Mouse (Mus musculus): Measurements from ENCODE around the gene Srp54b. TPM values are rescaled to one million over a fixed set of nuclear protein-coding genes. Genes with fewer than 3 reads are reported as not detected.
"Not testable (repeated sequence)": the region's sequence is repeated elsewhere in the genome, so short reads cannot be mapped to it uniquely, and the experiment has no call there.

The Srp54b gene
- total RNA-seq (2012; rRNA removed) (103 and 110 TPM in 2 replicates), polyA plus RNA-seq (2012; ENCODE audit: insufficient read depth in 1 of 2, insufficient read length in 2 of 2, low read depth in 1 of 2, low replicate concordance in 2 of 2, missing spikeins in 1 of 2) (10 to 100 TPM in 1 of 2 experiments, not detected in 1; 85.8 TPM)

DNA sequence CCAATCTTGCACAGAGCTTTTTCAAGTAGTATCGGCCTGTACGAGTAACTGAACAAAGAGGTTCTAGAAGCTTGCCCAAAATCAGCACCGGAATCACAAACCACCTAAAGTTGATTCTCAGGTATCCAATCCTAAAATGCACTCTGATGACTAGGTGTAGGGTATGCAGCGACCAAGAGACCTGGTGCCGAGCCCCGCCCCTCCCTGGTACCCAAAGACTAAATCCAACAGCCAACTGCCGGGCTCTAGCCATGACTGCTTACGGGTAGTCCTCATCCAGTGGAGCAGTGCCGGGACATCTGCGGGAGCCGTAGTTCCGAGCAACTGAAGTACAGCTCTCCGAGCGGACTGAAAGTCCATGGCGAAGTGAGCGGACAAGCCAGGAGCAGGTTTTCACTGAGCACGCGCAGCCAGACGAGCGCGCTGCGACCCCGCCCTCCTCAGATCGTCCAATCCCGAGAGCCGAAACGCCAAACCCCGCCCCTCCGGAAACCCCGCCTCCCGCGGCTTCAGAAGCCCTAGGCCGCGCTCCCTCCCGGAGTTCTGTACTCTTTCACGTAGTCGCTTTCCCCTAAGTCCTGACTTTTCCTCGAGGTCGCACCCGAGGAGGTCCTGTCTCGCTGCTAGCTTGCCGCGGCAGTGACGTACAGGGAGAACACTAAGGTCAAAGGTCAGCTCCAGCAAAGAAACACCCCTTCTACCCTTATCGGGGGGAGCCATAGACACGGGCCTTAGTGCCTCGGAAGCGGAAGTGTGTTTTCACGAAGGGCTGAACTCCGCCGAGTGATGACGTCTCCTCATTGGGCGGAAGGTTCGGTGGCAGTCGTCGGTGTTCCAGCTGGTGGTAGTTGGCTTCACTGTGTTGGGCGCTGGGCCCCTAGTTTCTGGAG lies at the start of gene Srp54b:
Gene Srp54b (plus strand): TSS at position 546 of the 890 bp plus-strand sequence.
- H3K4me3 ChIP-seq (ENCODE audit: control insufficient read depth in 1 of 2, insufficient read depth in 1 of 2, low read depth in 2 of 2, low read length in 2 of 2); H3K27ac ChIP-seq (ENCODE audit: control insufficient read depth, low read depth, low read length); DNase-seq (ENCODE audit: low read depth, low spot score); H3K9me3 ChIP-seq (replicated peaks; ENCODE audit: insufficient read depth, low read length); H3K4me1 ChIP-seq (ENCODE audit: control insufficient read depth in 1 of 2, insufficient read depth in 2 of 2, low read length in 2 of 2); H3K9ac ChIP-seq (ENCODE audit: control insufficient read depth, low read depth, low read length, poor library complexity, severe bottlenecking); H3K36me3 ChIP-seq (ENCODE audit: control insufficient read depth in 1 of 2, insufficient read depth in 2 of 2, low read length in 2 of 2); H3K27me3 ChIP-seq (ENCODE audit: control insufficient read depth in 1 of 2, insufficient read depth in 2 of 2, low read length in 2 of 2); H3K79me2 ChIP-seq (ENCODE audit: control insufficient read depth, insufficient read depth, low read length, poor library complexity): not testable (repeated sequence)

DNA sequence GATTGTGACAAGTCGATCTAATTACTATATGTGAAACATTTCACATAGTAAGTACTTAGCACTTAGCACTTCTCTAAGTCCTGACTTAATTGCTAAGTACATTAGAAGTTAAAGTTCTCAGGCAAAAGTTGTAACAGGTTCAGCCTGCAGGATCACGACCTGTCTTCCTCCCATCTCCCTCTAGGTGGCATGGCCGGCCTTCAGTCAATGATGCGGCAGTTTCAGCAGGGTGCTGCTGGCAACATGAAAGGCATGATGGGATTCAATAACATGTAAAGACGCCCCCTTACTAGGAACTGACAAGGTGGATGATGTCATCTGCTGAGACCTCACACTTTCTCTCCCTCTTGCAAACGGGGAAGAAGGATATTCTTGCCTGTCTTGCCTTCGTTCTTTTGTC lies 42.3 kb upstream of the Srp54b start:
- not testable (repeated sequence) for H3K9ac ChIP-seq (ENCODE audit: control insufficient read depth, low read depth, low read length, poor library complexity, severe bottlenecking); H3K27me3 ChIP-seq (ENCODE audit: control insufficient read depth in 1 of 2, insufficient read depth in 2 of 2, low read length in 2 of 2); H3K27ac ChIP-seq (ENCODE audit: control insufficient read depth, low read depth, low read length); H3K4me1 ChIP-seq (ENCODE audit: control insufficient read depth in 1 of 2, insufficient read depth in 2 of 2, low read length in 2 of 2); H3K9me3 ChIP-seq (replicated peaks; ENCODE audit: insufficient read depth, low read length); H3K36me3 ChIP-seq (ENCODE audit: control insufficient read depth in 1 of 2, insufficient read depth in 2 of 2, low read length in 2 of 2); H3K79me2 ChIP-seq (ENCODE audit: control insufficient read depth, insufficient read depth, low read length, poor library complexity); H3K4me3 ChIP-seq (ENCODE audit: control insufficient read depth in 1 of 2, insufficient read depth in 1 of 2, low read depth in 2 of 2, low read length in 2 of 2); DNase-seq (ENCODE audit: low read depth, low spot score)

DNA sequence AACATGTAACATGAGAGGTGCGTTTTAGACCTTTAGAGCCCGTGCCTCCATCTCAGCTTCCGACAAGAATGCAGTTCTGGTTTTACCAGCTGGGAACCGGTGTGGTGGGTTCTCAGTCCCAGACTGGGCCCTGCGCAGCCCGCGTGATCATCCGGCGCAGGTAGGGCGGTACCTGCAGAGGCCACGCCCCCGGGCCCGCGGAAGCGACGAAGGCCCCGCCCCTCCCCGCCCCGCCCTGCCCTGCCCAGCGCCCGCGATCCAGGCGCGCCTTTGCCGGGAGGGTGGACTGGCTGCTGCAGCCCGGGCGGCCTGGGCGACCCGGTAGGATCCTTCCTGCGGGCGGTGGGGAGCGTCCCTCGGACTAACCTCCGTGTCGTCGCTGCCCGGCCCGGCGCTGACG lies 30.7 kb upstream of the Srp54b start, which contains the start of gene Fam177a:
Gene Fam177a (plus strand): TSS at position 228 of the 400 bp plus-strand sequence.
- not testable (repeated sequence) for H3K27me3 ChIP-seq (ENCODE audit: control insufficient read depth in 1 of 2, insufficient read depth in 2 of 2, low read length in 2 of 2); H3K27ac ChIP-seq (ENCODE audit: control insufficient read depth, low read depth, low read length); H3K79me2 ChIP-seq (ENCODE audit: control insufficient read depth, insufficient read depth, low read length, poor library complexity); H3K9me3 ChIP-seq (replicated peaks; ENCODE audit: insufficient read depth, low read length); H3K4me3 ChIP-seq (ENCODE audit: control insufficient read depth in 1 of 2, insufficient read depth in 1 of 2, low read depth in 2 of 2, low read length in 2 of 2); H3K4me1 ChIP-seq (ENCODE audit: control insufficient read depth in 1 of 2, insufficient read depth in 2 of 2, low read length in 2 of 2); DNase-seq (ENCODE audit: low read depth, low spot score); H3K36me3 ChIP-seq (ENCODE audit: control insufficient read depth in 1 of 2, insufficient read depth in 2 of 2, low read length in 2 of 2); H3K9ac ChIP-seq (ENCODE audit: control insufficient read depth, low read depth, low read length, poor library complexity, severe bottlenecking)

DNA sequence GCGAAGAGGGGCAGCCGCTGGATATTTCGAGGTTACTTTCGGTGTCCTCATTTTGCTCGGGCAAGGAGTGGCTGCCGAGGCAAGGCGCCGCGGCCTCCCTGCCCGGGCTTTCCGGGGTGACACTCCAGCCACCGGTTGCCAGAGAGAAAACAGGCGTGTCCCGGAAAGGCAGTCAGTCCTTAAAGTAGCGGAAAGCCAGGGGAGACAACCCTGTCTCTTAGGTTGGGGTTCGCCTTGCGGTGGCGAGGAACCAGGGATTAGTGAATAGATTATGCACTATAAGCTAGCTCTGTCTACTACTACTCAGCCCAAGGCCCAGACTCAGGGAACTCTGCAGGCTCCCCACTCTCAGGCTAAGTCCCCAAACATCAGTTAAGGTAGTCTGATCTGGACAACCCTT lies 30.2 kb upstream of the Srp54b start:
- not testable (repeated sequence) for H3K9me3 ChIP-seq (replicated peaks; ENCODE audit: insufficient read depth, low read length); H3K9ac ChIP-seq (ENCODE audit: control insufficient read depth, low read depth, low read length, poor library complexity, severe bottlenecking); H3K4me3 ChIP-seq (ENCODE audit: control insufficient read depth in 1 of 2, insufficient read depth in 1 of 2, low read depth in 2 of 2, low read length in 2 of 2); H3K79me2 ChIP-seq (ENCODE audit: control insufficient read depth, insufficient read depth, low read length, poor library complexity); H3K4me1 ChIP-seq (ENCODE audit: control insufficient read depth in 1 of 2, insufficient read depth in 2 of 2, low read length in 2 of 2); H3K27me3 ChIP-seq (ENCODE audit: control insufficient read depth in 1 of 2, insufficient read depth in 2 of 2, low read length in 2 of 2); H3K36me3 ChIP-seq (ENCODE audit: control insufficient read depth in 1 of 2, insufficient read depth in 2 of 2, low read length in 2 of 2); DNase-seq (ENCODE audit: low read depth, low spot score); H3K27ac ChIP-seq (ENCODE audit: control insufficient read depth, low read depth, low read length)

DNA sequence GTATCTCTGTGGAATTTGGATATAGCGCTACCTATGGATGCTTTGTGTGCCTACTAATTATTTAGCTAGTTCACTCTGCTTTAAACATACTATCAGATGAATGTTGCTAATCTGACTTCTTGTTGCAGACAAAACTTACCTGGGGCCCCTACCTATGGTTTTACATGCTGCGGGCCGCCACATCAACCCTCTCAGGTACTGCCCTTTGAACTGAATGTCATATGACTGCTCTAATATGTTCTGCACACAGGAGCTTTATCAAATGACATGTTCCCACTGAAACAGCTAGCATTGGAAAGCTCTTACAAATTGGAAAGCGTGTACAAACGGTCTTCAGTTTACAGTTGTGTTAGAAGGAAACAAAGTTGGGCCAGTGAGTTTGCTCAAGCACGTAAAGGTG lies 19.4 kb upstream of the Srp54b start:
- H3K79me2 ChIP-seq (ENCODE audit: control insufficient read depth, insufficient read depth, low read length, poor library complexity); H3K36me3 ChIP-seq (ENCODE audit: control insufficient read depth in 1 of 2, insufficient read depth in 2 of 2, low read length in 2 of 2); DNase-seq (ENCODE audit: low read depth, low spot score); H3K4me1 ChIP-seq (ENCODE audit: control insufficient read depth in 1 of 2, insufficient read depth in 2 of 2, low read length in 2 of 2); H3K9ac ChIP-seq (ENCODE audit: control insufficient read depth, low read depth, low read length, poor library complexity, severe bottlenecking); H3K9me3 ChIP-seq (replicated peaks; ENCODE audit: insufficient read depth, low read length); H3K27ac ChIP-seq (ENCODE audit: control insufficient read depth, low read depth, low read length); H3K27me3 ChIP-seq (ENCODE audit: control insufficient read depth in 1 of 2, insufficient read depth in 2 of 2, low read length in 2 of 2); H3K4me3 ChIP-seq (ENCODE audit: control insufficient read depth in 1 of 2, insufficient read depth in 1 of 2, low read depth in 2 of 2, low read length in 2 of 2): not testable (repeated sequence)

DNA sequence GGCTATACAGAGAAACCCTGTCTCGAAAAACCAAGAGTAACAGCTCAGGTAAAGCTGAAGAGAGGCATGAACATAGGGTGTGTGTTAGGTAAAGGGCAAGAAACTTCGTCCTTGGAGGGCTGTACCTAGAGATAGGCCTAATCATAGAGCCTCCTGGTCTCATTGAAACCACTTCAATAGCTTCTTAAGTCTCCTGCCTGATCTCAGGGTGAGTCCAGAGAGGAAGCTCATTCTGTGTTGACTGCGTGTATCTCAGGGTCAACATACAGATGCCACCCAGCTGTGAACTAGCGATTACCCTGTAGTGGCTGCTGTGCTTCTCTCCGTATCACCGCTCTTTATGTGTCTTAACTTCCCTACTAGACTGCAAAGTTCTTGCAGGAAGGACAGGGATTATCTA lies 17.0 kb upstream of the Srp54b start:
- H3K36me3 ChIP-seq (ENCODE audit: control insufficient read depth in 1 of 2, insufficient read depth in 2 of 2, low read length in 2 of 2); H3K4me1 ChIP-seq (ENCODE audit: control insufficient read depth in 1 of 2, insufficient read depth in 2 of 2, low read length in 2 of 2); H3K9ac ChIP-seq (ENCODE audit: control insufficient read depth, low read depth, low read length, poor library complexity, severe bottlenecking); H3K27me3 ChIP-seq (ENCODE audit: control insufficient read depth in 1 of 2, insufficient read depth in 2 of 2, low read length in 2 of 2); H3K4me3 ChIP-seq (ENCODE audit: control insufficient read depth in 1 of 2, insufficient read depth in 1 of 2, low read depth in 2 of 2, low read length in 2 of 2); H3K9me3 ChIP-seq (replicated peaks; ENCODE audit: insufficient read depth, low read length); DNase-seq (ENCODE audit: low read depth, low spot score); H3K79me2 ChIP-seq (ENCODE audit: control insufficient read depth, insufficient read depth, low read length, poor library complexity); H3K27ac ChIP-seq (ENCODE audit: control insufficient read depth, low read depth, low read length): not testable (repeated sequence)

DNA sequence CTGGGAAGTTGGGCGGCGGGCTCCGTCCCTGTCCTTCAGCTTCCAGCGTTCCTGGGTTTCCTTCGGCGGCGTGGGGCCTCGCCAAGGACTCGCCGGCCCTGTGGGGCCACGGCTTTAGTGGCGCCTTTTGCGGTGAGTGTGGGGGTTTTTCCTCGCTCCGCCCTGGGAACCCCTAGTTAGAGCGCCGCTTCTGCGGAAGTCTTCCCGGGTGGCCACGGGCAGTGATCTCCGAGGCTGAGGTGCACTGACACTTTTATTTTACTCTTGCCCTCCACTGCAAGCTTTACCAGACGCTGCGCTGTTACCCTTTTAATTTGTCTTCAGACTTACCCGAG lies 512 bp downstream of the Srp54b start:
- not testable (repeated sequence) for DNase-seq (ENCODE audit: low read depth, low spot score); H3K79me2 ChIP-seq (ENCODE audit: control insufficient read depth, insufficient read depth, low read length, poor library complexity); H3K4me3 ChIP-seq (ENCODE audit: control insufficient read depth in 1 of 2, insufficient read depth in 1 of 2, low read depth in 2 of 2, low read length in 2 of 2); H3K4me1 ChIP-seq (ENCODE audit: control insufficient read depth in 1 of 2, insufficient read depth in 2 of 2, low read length in 2 of 2); H3K36me3 ChIP-seq (ENCODE audit: control insufficient read depth in 1 of 2, insufficient read depth in 2 of 2, low read length in 2 of 2); H3K9me3 ChIP-seq (replicated peaks; ENCODE audit: insufficient read depth, low read length); H3K27ac ChIP-seq (ENCODE audit: control insufficient read depth, low read depth, low read length); H3K9ac ChIP-seq (ENCODE audit: control insufficient read depth, low read depth, low read length, poor library complexity, severe bottlenecking); H3K27me3 ChIP-seq (ENCODE audit: control insufficient read depth in 1 of 2, insufficient read depth in 2 of 2, low read length in 2 of 2)

Measured in MEL (cell line).